Mouse (Mus musculus) testis, adult 2 months (tissue): Measurements from ENCODE around the gene Grb14. TPM values are rescaled to one million over a fixed set of nuclear protein-coding genes. Genes with fewer than 3 reads are reported as not detected.

Experiments
- H3K27ac ChIP-seq: fragments of 200-500 bp; 2 replicates; pipeline ENCODE4 v1.5.1; 2012; ENCODE audit warnings: low read depth, low read length; ENCODE audit not compliant: control insufficient read depth, insufficient read depth
- H3K27me3 ChIP-seq: fragments of 200-500 bp; 2 replicates; pipeline ENCODE4 v1.6.1; 2012; ENCODE audit warnings: mild to moderate bottlenecking, low read length, moderate library complexity; ENCODE audit not compliant: control insufficient read depth, insufficient read depth
- H3K36me3 ChIP-seq: fragments of 200-500 bp; 2 replicates; pipeline ENCODE4 v1.6.1; 2012; ENCODE audit warnings: mild to moderate bottlenecking, low read length; ENCODE audit not compliant: control insufficient read depth, insufficient read depth
- H3K4me1 ChIP-seq: fragments of 200-500 bp; 2 replicates; pipeline ENCODE4 v1.6.1; 2012; ENCODE audit warnings: low read length; ENCODE audit not compliant: control insufficient read depth, insufficient read depth
- H3K4me3 ChIP-seq: fragments of 200-500 bp; 2 replicates; pipeline ENCODE4 v1.5.1; 2012; ENCODE audit warnings: low read depth, mild to moderate bottlenecking, low read length, moderate library complexity, mixed read lengths; ENCODE audit not compliant: control insufficient read depth
- CTCF ChIP-seq: fragments of 200-500 bp; IDR thresholded peaks from 2 replicates; pipeline ENCODE4 v1.5.1; 2012; ENCODE audit warnings: low read depth, mild to moderate bottlenecking, inconsistent platforms, low read length, moderate library complexity; ENCODE audit not compliant: control insufficient read depth, insufficient read depth, insufficient replicate concordance
- POLR2A ChIP-seq: fragments of 200-500 bp; IDR thresholded peaks from 2 replicates; pipeline ENCODE4 v1.6.1; 2012; ENCODE audit warnings: low read depth, mild to moderate bottlenecking, inconsistent platforms, low read length, moderate library complexity; ENCODE audit not compliant: control insufficient read depth
- polyA plus RNA-seq: library from polyadenylated mRNA; depleted of rRNA; stranded (reverse); fragments of >200 nt; gene quantifications from 2 replicates; pipeline ENCODE4 v1.2.3, GENCODE M21; 2012; rRNA removed

Grb14 gene
- polyA plus RNA-seq: 4.4 and 6.2 TPM in 2 replicates

GRCm38 (mm10) chr2:65024887-65025286, at the start of gene Grb14:
TSS of gene Grb14 (minus strand) at chr2:65024987.
- H3K4me1 ChIP-seq: peaks cover 5% of the 10 kb centered on the region
- H3K27ac ChIP-seq: no peak within 1 kb of the TSS
- no peaks in the 10 kb centered on the region for H3K36me3 ChIP-seq
- no peaks in the 10 kb centered on the region for H3K27me3 ChIP-seq
- H3K4me3 ChIP-seq: no peak within 1 kb of the TSS
- TF ChIP-seq POLR2A (no peak), CTCF (no peak)

DNA sequence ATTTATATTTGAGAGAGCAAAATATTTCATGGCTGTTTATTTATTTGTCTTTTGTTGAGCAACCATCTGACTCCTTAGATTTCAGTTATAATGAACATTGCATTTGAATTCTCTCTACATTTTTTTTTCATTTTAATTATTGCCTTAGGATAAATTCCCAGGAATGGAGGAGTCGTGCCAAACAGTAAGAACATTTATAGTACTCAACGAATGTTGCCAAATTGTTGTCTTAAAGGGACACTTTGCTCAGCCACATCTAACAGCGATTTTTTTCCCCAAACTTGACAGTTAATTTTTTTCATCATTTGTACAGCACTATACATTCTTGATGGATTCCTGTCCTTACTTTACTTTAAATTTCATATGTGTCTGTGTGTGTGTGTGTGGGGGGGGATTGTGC, 47.4 kb upstream of the Grb14 start:
- Histone ChIP-seq H3K4me1 (no peaks in the 10 kb centered on the region), H3K27me3 (no peaks in the 10 kb centered on the region), H3K4me3 (no peak overlapping the region), H3K36me3 (no peaks in the 10 kb centered on the region), H3K27ac (no peak overlapping the region)
- no peak for TF ChIP-seq CTCF
- TF ChIP-seq POLR2A: no peak

- Histone ChIP-seq H3K27me3 (no peaks in the 10 kb centered on the region), H3K36me3 (no peaks in the 10 kb centered on the region), H3K4me3 (no peak overlapping the region), H3K27ac (no peak overlapping the region), H3K4me1 (no peaks in the 10 kb centered on the region)
- TF ChIP-seq POLR2A (no peak), CTCF (no peak)
Observed at GRCm38 (mm10) chr2:65053764-65054163, 29.0 kb upstream of the Grb14 start.

- Histone ChIP-seq H3K27ac (no peak overlapping the region), H3K4me3 (no peak overlapping the region), H3K4me1 (no peaks in the 10 kb centered on the region), H3K36me3 (no peaks in the 10 kb centered on the region), H3K27me3 (no peaks in the 10 kb centered on the region)
- TF ChIP-seq POLR2A: no peak
- TF ChIP-seq CTCF: no peak
Observed at GRCm38 (mm10) chr2:65052191-65053012, 27.6 kb upstream of the Grb14 start.

- Histone ChIP-seq H3K4me1 (no peaks in the 10 kb centered on the region), H3K27me3 (no peaks in the 10 kb centered on the region), H3K4me3 (no peak overlapping the region), H3K27ac (no peak overlapping the region), H3K36me3 (no peaks in the 10 kb centered on the region)
- TF ChIP-seq CTCF (no peak), POLR2A (no peak)
Observed at GRCm38 (mm10) chr2:65050776-65051175, 26.0 kb upstream of the Grb14 start.

DNA sequence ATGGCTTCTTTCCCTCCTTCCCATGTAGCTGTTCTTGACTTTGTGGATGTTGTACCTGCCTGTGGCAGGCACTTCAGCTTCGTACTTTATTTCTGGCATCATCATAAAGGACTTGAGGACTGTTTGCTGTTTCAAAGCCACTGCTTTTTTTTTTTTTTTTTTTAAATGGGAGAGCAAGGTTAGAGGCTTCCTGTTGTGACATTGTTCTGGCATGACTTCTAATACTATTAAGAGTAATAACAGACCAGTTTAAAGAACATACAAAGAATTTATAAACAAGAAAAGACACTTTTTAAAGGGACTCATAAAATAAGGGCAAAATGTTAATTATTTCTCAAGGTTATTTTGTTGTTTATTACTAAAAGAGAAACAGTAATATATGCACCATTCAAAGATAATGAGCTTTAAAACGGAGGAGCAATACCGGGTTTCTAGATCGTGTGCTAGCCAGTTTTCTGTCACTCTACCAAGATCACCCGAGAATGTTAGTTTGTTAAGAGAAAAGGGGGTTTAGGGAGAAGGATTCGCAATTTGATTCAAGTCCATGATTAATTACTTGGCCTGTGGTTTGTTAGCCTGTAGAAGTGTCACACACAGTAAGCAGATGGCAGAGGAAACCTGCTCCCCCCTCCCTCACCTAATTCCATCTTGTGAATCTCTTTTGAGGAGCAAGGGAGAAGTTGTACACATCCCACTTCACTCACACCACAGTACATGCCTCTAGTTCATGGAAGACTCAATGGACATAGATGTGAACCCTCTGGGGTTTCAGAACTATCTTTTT, 23.6 kb upstream of the Grb14 start:
- Histone ChIP-seq H3K4me1 (no peaks in the 10 kb centered on the region), H3K27me3 (no peaks in the 10 kb centered on the region), H3K4me3 (no peak overlapping the region), H3K36me3 (no peaks in the 10 kb centered on the region), H3K27ac (no peak overlapping the region)
- TF ChIP-seq CTCF: no peak

DNA sequence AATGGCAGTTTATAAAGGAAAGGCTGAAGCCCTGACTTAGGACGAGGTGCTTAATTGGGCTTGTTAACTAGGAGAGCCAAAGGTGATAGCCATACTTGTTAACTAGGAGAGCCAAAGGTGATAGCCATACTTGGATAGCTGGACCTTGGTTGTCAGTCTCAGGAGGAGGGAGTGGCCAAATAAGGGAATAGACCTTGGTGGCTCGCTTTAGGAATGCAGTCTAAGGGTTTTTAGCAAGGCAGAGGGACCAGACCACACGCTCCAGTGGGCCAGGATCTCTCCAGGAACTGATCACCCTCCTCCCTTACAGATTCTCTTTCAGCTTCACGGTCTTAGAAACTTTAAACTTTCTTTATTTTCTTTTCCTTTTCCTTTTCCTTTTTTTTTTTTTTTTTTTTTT, 13.4 kb upstream of the Grb14 start:
- TF ChIP-seq POLR2A: no peak
- no peak for TF ChIP-seq CTCF
- Histone ChIP-seq H3K4me3 (no peak overlapping the region), H3K4me1 (no peaks in the 10 kb centered on the region), H3K27ac (no peak overlapping the region), H3K27me3 (no peaks in the 10 kb centered on the region), H3K36me3 (no peaks in the 10 kb centered on the region)
